Mouse (Mus musculus) lung, postnatal 0 days (tissue): ENCODE results near the gene Slc25a12. TPM values are rescaled to one million over a fixed set of nuclear protein-coding genes. Genes with fewer than 3 reads are reported as not detected.

ENCODE experiments used
- ATAC-seq: fragments of 200-750 bp; cut with Nextera tagmentation; 2 replicates; pipeline ENCODE4 v1.8.0; 2017; ENCODE audit warnings: moderate library complexity
- DNase-seq: peaks from one replicate; pipeline ENCODE4 v3.0.0-alpha.2; 2016; ENCODE audit warnings: low spot score
- H3K27ac ChIP-seq: fragments of 300-500 bp; sonication (generic); 2 replicates; pipeline ENCODE4 v1.5.1; 2014; ENCODE audit warnings: antibody characterized with exemption, mild to moderate bottlenecking, low read length, mixed read lengths
- H3K27me3 ChIP-seq: fragments of 300-500 bp; sonication (generic); replicated peaks from 2 replicates; pipeline ENCODE4 v1.6.1; 2014; ENCODE audit warnings: low read length, mixed read lengths; ENCODE audit not compliant: insufficient read depth
- H3K36me3 ChIP-seq: fragments of 300-500 bp; sonication (generic); 2 replicates; pipeline ENCODE4 v1.6.1; 2014; ENCODE audit warnings: low read length, mixed read lengths; ENCODE audit not compliant: insufficient read depth
- H3K4me1 ChIP-seq: fragments of 300-500 bp; sonication (generic); 2 replicates; pipeline ENCODE4 v1.6.1; 2014; ENCODE audit warnings: antibody characterized with exemption, low read depth, low read length, mixed read lengths; ENCODE audit not compliant: insufficient read depth
- H3K4me2 ChIP-seq: fragments of 300-500 bp; sonication (generic); replicated peaks from 2 replicates; pipeline ENCODE4 v1.6.1; 2014; ENCODE audit warnings: low read depth, mild to moderate bottlenecking, low read length, moderate library complexity, mixed read lengths
- H3K4me3 ChIP-seq: fragments of 300-500 bp; sonication (generic); 2 replicates; pipeline ENCODE4 v1.5.1; 2014; ENCODE audit warnings: low read depth, low read length
- H3K9ac ChIP-seq: fragments of 300-500 bp; sonication (generic); replicated peaks from 2 replicates; pipeline ENCODE4 v1.6.1; 2014; ENCODE audit warnings: low read depth, mild to moderate bottlenecking
- H3K9me3 ChIP-seq: fragments of 300-500 bp; sonication (generic); 2 replicates; pipeline ENCODE4 v1.6.1; 2016; ENCODE audit warnings: low read length, mixed read lengths
- CTCF ChIP-seq: IDR thresholded peaks from 2 replicates; pipeline ENCODE4 v1.5.1; 2016; ENCODE audit warnings: antibody characterized with exemption, mild to moderate bottlenecking
- EP300 ChIP-seq: IDR thresholded peaks from 2 replicates; pipeline ENCODE4 v1.6.1; 2016; ENCODE audit warnings: antibody characterized with exemption, mild to moderate bottlenecking, control low read depth
- WGBS: fragments of 180-500 bp; shearing (Covaris S2); extraction: QIAGEN DNeasy Blood & Tissue Kit; methylation state at CpG from one replicate; pipeline ENCODE4 v1.1.7; 2014; 5-methylcytosine and 5-hydroxymethylcytosine counted together
- polyA plus RNA-seq: library from polyadenylated mRNA; unstranded; fragments of >200 nt; fragmentation: Nextera tagmentation; extraction: Ambion mirVana; gene quantifications from 2 replicates; pipeline ENCODE4 v1.2.1, GENCODE M21; 2015

Gene Slc25a12
- polyA plus RNA-seq, 1 experiment from 2014 or later: 16.8 TPM

DNA sequence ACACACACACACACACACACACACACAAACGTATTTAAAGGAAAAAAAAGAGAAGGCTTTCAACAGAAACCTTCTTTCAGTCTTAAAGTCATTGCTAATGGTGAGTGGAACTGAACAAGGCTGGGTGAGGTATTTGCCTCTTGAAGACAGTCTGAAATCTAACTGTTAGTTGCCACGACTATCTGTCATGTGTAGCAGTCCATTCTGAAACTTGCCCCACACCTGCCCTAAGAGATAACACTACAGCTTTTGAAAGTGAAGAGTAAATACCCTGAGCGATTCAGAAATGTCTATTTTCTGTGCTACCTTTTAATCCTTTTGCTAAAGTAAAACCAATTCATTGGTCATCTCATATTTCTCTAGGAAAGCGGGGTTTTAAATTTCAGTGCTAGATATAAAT is 132.1 kb downstream of the Slc25a12 start:
- TF ChIP-seq CTCF: no peak
- no peak overlapping the region for H3K9ac ChIP-seq
- no peak for DNase-seq
- H3K4me2 ChIP-seq: no peak overlapping the region
- H3K4me1 ChIP-seq: no peaks in the 10 kb centered on the region
- no peak overlapping the region for H3K4me3 ChIP-seq
- H3K27me3 ChIP-seq: no peaks in the 10 kb centered on the region
- no peaks in the 10 kb centered on the region for H3K9me3 ChIP-seq
- no peak for ATAC-seq
- 82% methylated on average over 4 of the region's 4 CpGs for WGBS
- no peaks in the 10 kb centered on the region; the same call in 1 of the 2 replicates for H3K36me3 ChIP-seq
- no peak overlapping the region for H3K27ac ChIP-seq

DNA sequence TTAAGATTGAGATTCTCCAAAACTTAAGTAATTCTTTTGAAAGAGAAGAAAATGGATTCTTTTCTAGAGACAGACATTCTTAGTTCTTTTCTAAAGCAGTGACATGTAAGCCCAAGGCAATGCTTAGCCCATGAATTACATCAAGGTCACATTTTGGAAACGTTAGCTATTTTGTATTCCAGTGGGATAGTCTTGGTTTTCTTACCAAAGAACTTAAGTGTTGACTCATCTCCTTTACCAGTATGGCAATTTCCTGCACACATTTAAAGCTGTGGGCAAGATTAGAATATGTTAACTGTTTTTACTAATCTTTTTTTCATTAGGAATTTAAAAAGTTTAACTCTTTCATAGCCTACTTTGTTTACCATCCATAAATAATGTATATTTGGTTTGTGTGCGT is 134.6 kb downstream of the Slc25a12 start:
- Histone ChIP-seq H3K9me3 (no peaks in the 10 kb centered on the region), H3K27me3 (no peaks in the 10 kb centered on the region), H3K4me2 (no peak overlapping the region), H3K4me1 (no peaks in the 10 kb centered on the region), H3K9ac (no peak overlapping the region), H3K36me3 (no peaks in the 10 kb centered on the region), H3K4me3 (no peak overlapping the region), H3K27ac (no peak overlapping the region)
- TF ChIP-seq CTCF: no peak
- 69% methylated on average over 2 of the region's 2 CpGs for WGBS
- ATAC-seq (no peak), DNase-seq (no peak)

DNA sequence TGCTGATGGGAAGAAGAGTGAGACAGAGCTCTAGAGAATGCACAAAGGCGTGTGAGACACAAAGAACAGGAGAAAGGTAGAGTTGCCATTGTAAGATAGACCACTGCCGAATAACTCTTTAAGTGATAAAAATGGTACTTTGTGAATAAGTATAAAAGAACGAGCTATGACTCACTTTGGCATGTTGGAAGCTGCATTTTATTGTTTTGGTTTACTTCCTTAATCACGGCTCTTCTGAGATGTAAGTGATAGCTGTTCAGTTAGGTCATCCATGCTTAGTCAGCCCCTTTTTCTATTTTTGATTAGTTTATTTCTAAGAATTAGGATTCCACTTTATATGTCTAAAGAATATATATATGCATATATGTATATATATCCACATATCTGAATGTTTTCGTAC is 135.6 kb downstream of the Slc25a12 start:
- H3K4me3 ChIP-seq: no peak overlapping the region
- TF ChIP-seq CTCF (no peak), EP300 (no peak)
- H3K27me3 ChIP-seq: no peaks in the 10 kb centered on the region
- H3K36me3 ChIP-seq: no peaks in the 10 kb centered on the region
- no peak overlapping the region for H3K9ac ChIP-seq
- H3K27ac ChIP-seq: no peak overlapping the region
- no peaks in the 10 kb centered on the region for H3K4me1 ChIP-seq
- ATAC-seq (no peak), DNase-seq (no peak)
- 79% methylated on average over 5 of the region's 5 CpGs for WGBS
- H3K9me3 ChIP-seq: no peaks in the 10 kb centered on the region
- H3K4me2 ChIP-seq: no peak overlapping the region

DNA sequence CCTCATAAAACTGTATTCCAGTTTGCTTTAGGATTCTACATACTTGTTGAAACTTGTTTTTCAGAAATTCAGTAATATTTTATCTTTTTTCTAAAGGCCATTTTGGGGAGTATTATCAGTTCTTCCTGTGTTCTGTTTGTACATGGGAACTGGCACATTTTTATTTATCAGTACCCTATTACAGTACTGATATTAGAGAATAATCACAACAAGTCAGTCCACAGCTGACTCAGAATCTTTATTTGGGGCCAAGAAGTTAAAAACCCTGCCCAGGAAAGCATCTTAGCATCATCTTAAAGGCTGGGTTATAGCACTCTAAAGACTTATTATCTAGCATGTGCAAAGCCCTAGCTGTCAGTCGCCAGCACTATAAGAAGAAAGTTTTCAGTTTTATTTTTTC is 137.9 kb downstream of the Slc25a12 start:
- Histone ChIP-seq H3K9ac (no peak overlapping the region), H3K4me2 (no peak overlapping the region), H3K27me3 (no peaks in the 10 kb centered on the region), H3K9me3 (no peaks in the 10 kb centered on the region), H3K36me3 (no peaks in the 10 kb centered on the region), H3K27ac (no peak overlapping the region), H3K4me3 (no peak overlapping the region), H3K4me1 (no peaks in the 10 kb centered on the region)
- TF ChIP-seq CTCF: no peak
- TF ChIP-seq EP300: no peak
- WGBS: 79% methylated on average over 1 of the region's 1 CpGs
- ATAC-seq: no peak
- DNase-seq: no peak

DNA sequence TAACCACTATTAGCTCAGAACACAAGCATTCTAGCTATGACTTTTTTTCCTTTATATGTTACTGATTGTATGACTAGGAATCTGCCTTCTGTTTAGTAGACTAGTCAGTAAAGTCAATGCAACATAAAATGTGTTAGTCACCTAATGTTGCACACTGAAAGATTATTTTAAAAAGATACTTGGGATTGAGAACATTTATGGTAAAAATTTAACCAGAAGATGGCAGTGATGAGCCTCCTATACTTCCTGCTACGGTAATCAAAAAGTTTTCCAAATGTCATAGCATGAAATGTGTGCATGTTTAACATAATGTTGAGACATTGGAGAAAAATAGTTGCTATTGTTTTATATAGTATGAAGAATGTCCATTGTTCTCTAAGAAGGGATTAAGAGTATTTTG is 140.2 kb downstream of the Slc25a12 start:
- Histone ChIP-seq H3K27me3 (no peaks in the 10 kb centered on the region), H3K27ac (no peak overlapping the region), H3K9me3 (no peaks in the 10 kb centered on the region), H3K4me3 (no peak overlapping the region), H3K4me1 (no peaks in the 10 kb centered on the region), H3K4me2 (no peak overlapping the region), H3K9ac (no peak overlapping the region), H3K36me3 (peaks cover 9% of the 10 kb centered on the region; the same call in 1 of the 2 replicates)
- no peak for TF ChIP-seq EP300
- peak; percentile 38 for TF ChIP-seq CTCF
- DNase-seq (peak; percentile 16), ATAC-seq (no peak)
- 32% methylated on average over 1 of the region's 1 CpGs for WGBS

Other genes starting within 250 kb of the Slc25a12 start
- gene Cybrd1, start 249.8 kb downstream of the Slc25a12 start, polyA plus RNA-seq: 4.1 and 4.5 TPM in 2 replicates
- 76.6 and 83.9 TPM in 2 replicates for gene Dync1i2, start 156.0 kb downstream of the Slc25a12 start, polyA plus RNA-seq
- gene Hat1, start 21.2 kb upstream of the Slc25a12 start, polyA plus RNA-seq: 34.8 and 40.6 TPM in 2 replicates
- gene Metap1d, start 85.5 kb upstream of the Slc25a12 start, polyA plus RNA-seq: 15.3 and 17.1 TPM in 2 replicates
- gene Dlx1, start 160.4 kb upstream of the Slc25a12 start, polyA plus RNA-seq: not detected in 2 replicates
- gene Dlx2, start 179.0 kb upstream of the Slc25a12 start, polyA plus RNA-seq: not detected in 2 replicates